Mouse (Mus musculus): ENCODE measurements around the gene Bex1. TPM values are rescaled to one million over a fixed set of nuclear protein-coding genes. Genes with fewer than 3 reads are reported as not detected.
"Not testable (repeated sequence)": the region's sequence is repeated elsewhere in the genome, so short reads cannot be mapped to it uniquely, and the experiment has no call there.

Gene Bex1
- 10 to 100 TPM; 14.3 to 22.9 TPM for total RNA-seq (2021)
- long read RNA-seq, experiment 1, transcript Bex1-201 (3 exons, 866 nt): major isoform, 13 of 67 reads
- long read RNA-seq, experiment 1, partial matches to known transcripts: 0 of 67 reads
- long read RNA-seq, experiment 1, other reads (novel, unspliced or antisense): 51 of 67 reads
- long read RNA-seq, experiment 2, transcript Bex1-201 (3 exons, 866 nt): major isoform, 9 of 47 reads
- long read RNA-seq, experiment 2, partial matches to known transcripts: 0 of 47 reads
- long read RNA-seq, experiment 2, other reads (novel, unspliced or antisense): 37 of 47 reads

- intact Hi-C loops (cut with DNase I); DNase-seq: not testable (repeated sequence)
Measured at GRCm38 (mm10) chrX:136214729-136215677, at the start of gene Bex1, which contains the start of gene Tceal7. TSS of gene Bex1 (minus strand) at chrX:136215513. TSS of gene Tceal7 (plus strand) at chrX:136214779.

- DNase-seq: no peak
- intact Hi-C loops (cut with DNase I): no loop called here
Measured at GRCm38 (mm10) chrX:136252023-136252729, 36.9 kb upstream of the Bex1 start.

- intact Hi-C loops (cut with DNase I): no loop called here
- DNase-seq: no peak
Measured at GRCm38 (mm10) chrX:136249671-136250070, 34.4 kb upstream of the Bex1 start.

GRCm38 (mm10) chrX:136248811-136249210 is 33.5 kb upstream of the Bex1 start:
- intact Hi-C loops (cut with DNase I): no loop called here

GRCm38 (mm10) chrX:136245521-136246071 is 30.3 kb upstream of the Bex1 start:
- DNase-seq: no peak
- intact Hi-C loops (cut with DNase I): no loop called here

More at GRCm38 (mm10) chrX:136248811-136249210, 33.5 kb upstream of the Bex1 start:
- DNase-seq: no peak

- peak; percentile 36 to 47 for DNase-seq
- intact Hi-C loops (cut with DNase I): no loop called here
Measured at GRCm38 (mm10) chrX:136244574-136245229, 29.4 kb upstream of the Bex1 start, which contains the start of gene Tceal9. TSS of gene Tceal9 (plus strand) at chrX:136245079.

- no peak for DNase-seq
- intact Hi-C loops (cut with DNase I): no loop called here
Measured at GRCm38 (mm10) chrX:136243181-136243580, 27.9 kb upstream of the Bex1 start.

GRCm38 (mm10) chrX:136238118-136238517 is 22.8 kb upstream of the Bex1 start:
- intact Hi-C loops (cut with DNase I): loop anchor here (5.0 kb wide), 1 partner anchor 69 kb away; no protein-coding TSS in a partner anchor
- no peak for DNase-seq

- no peak for DNase-seq
- intact Hi-C loops (cut with DNase I): no loop called here
Measured at GRCm38 (mm10) chrX:136227768-136228167, 12.5 kb upstream of the Bex1 start.

- DNase-seq: no peak
- intact Hi-C loops (cut with DNase I): no loop called here
Measured at GRCm38 (mm10) chrX:136223714-136224113, 8.4 kb upstream of the Bex1 start.

GRCm38 (mm10) chrX:136216303-136216702 is 990 bp upstream of the Bex1 start:
- no peak for DNase-seq

GRCm38 (mm10) chrX:136213396-136213795 is 1.9 kb downstream of the Bex1 start:
- intact Hi-C loops (cut with DNase I): no loop called here
- DNase-seq: no peak

More at GRCm38 (mm10) chrX:136216303-136216702, 990 bp upstream of the Bex1 start:
- intact Hi-C loops (cut with DNase I): no loop called here

- intact Hi-C loops (cut with DNase I): no loop called here
- no peak for DNase-seq
Measured at GRCm38 (mm10) chrX:136204406-136204805, 10.9 kb downstream of the Bex1 start.

GRCm38 (mm10) chrX:136203664-136204066 is 11.6 kb downstream of the Bex1 start, which contains the start of gene Tceal5:
TSS of gene Tceal5 (minus strand) at chrX:136203876.
- intact Hi-C loops (cut with DNase I): no loop called here
- DNase-seq: peak in 1 of 2 experiments; percentile 16

GRCm38 (mm10) chrX:136203257-136203656 is 12.1 kb downstream of the Bex1 start:
- no peak for DNase-seq
- intact Hi-C loops (cut with DNase I): no loop called here

GRCm38 (mm10) chrX:136196873-136197272 is 18.4 kb downstream of the Bex1 start:
- peak in 1 of 2 experiments; percentile 14 for DNase-seq
- intact Hi-C loops (cut with DNase I): loop anchor here (5.0 kb wide), 1 partner anchor 120 kb away; no protein-coding TSS in a partner anchor

GRCm38 (mm10) chrX:136195193-136195944 is 19.9 kb downstream of the Bex1 start:
- no peak for DNase-seq
- intact Hi-C loops (cut with DNase I): loop anchor here (5.0 kb wide), 1 partner anchor 122 kb away; no protein-coding TSS in a partner anchor

- no peak for DNase-seq
- intact Hi-C loops (cut with DNase I): no loop called here
Measured at GRCm38 (mm10) chrX:136183107-136183506, 32.2 kb downstream of the Bex1 start.
